Mouse (Mus musculus) small intestine, adult 2 months (tissue): ENCODE data around the gene Trim3.

ENCODE experiments used
- CTCF ChIP-seq: fragments of 200-500 bp; IDR thresholded peaks from 2 replicates; pipeline ENCODE4 v1.5.1; 2012; ENCODE audit warnings: low read depth, mild to moderate bottlenecking, control low read depth, inconsistent platforms, low read length, moderate library complexity, mixed read lengths; ENCODE audit not compliant: insufficient replicate concordance, insufficient read length; ENCODE audit errors: extremely low read depth
- POLR2A ChIP-seq: fragments of 200-500 bp; IDR thresholded peaks from 2 replicates; pipeline ENCODE4 v1.6.1; 2012; ENCODE audit warnings: low read depth, mild to moderate bottlenecking, control low read depth, inconsistent platforms, low read length, moderate library complexity

DNA sequence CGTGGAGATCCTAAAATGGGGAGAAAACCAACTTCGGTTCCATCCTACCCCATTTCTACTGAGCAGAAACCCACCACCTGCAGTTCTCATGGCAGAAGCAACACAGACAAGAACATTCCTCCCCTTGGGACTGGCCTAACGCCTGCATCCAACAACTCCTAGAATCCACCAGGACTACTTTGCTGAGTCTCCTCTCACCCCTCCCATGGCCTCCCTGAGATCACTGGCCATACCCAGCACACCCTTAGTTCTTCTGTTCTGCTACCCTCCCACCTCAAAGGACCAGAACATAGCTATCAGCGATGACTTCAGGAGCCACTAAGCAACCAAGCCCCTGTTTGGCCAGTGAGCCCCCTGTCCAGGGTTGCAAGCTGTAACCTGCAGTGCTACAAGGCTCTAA, 62.6 kb downstream of the Trim3 start:
- TF ChIP-seq POLR2A (no peak), CTCF (no peak)
